Mouse (Mus musculus) limb, embryonic 14.5 days (tissue): ENCODE measurements around the gene Ghrl. TPM values are rescaled to one million over a fixed set of nuclear protein-coding genes. Genes with fewer than 3 reads are reported as not detected.

Experiments
- ATAC-seq: fragments of 200-750 bp; cut with Nextera tagmentation; 2 replicates; pipeline ENCODE4 v1.8.0; 2017; ENCODE audit warnings: low read depth, moderate number of reproducible peaks, moderate TSS enrichment; ENCODE audit not compliant: low FRiP score
- DNase-seq: peaks from one replicate; pipeline ENCODE4 v3.0.0-alpha.2; 2015; ENCODE audit warnings: low spot score
- H3K27ac ChIP-seq: fragments of 300-500 bp; sonication (generic); replicated peaks from 2 replicates; pipeline ENCODE4 v1.5.1; 2014; ENCODE audit warnings: low read depth, mild to moderate bottlenecking, low read length, moderate library complexity, mixed read lengths
- H3K27me3 ChIP-seq: fragments of 300-500 bp; sonication (generic); 2 replicates; pipeline ENCODE4 v1.6.1; 2014; ENCODE audit warnings: low read length, mixed read lengths; ENCODE audit not compliant: control insufficient read depth, insufficient read depth
- H3K36me3 ChIP-seq: fragments of 300-500 bp; sonication (generic); 2 replicates; pipeline ENCODE4 v1.6.1; 2014; ENCODE audit warnings: mild to moderate bottlenecking, low read length, moderate library complexity, mixed read lengths; ENCODE audit not compliant: control insufficient read depth, insufficient read depth
- H3K4me1 ChIP-seq: fragments of 300-500 bp; sonication (generic); 2 replicates; pipeline ENCODE4 v1.6.1; 2014; ENCODE audit warnings: antibody characterized with exemption, low read length, mixed read lengths; ENCODE audit not compliant: control insufficient read depth, insufficient read depth
- H3K4me2 ChIP-seq: fragments of 300-500 bp; sonication (generic); replicated peaks from 2 replicates; pipeline ENCODE4 v1.6.1; 2014; ENCODE audit warnings: low read depth, mild to moderate bottlenecking, low read length, moderate library complexity; ENCODE audit not compliant: severe bottlenecking
- H3K4me3 ChIP-seq: fragments of 300-500 bp; sonication (generic); replicated peaks from 2 replicates; pipeline ENCODE4 v1.5.1; 2014; ENCODE audit warnings: low read length
- H3K9ac ChIP-seq: fragments of 300-500 bp; sonication (generic); 2 replicates; pipeline ENCODE4 v1.6.1; 2014; ENCODE audit warnings: mild to moderate bottlenecking, low read depth, low read length, moderate library complexity; ENCODE audit not compliant: severe bottlenecking
- H3K9me3 ChIP-seq: fragments of 300-500 bp; sonication (generic); 2 replicates; pipeline ENCODE4 v1.6.1; 2016; ENCODE audit warnings: low read length; ENCODE audit not compliant: control insufficient read depth
- POLR2A ChIP-seq: fragments of 200-500 bp; IDR thresholded peaks from 2 replicates; pipeline ENCODE4 v1.8.0; 2012; ENCODE audit warnings: inconsistent platforms, mild to moderate bottlenecking, moderate library complexity, borderline replicate concordance; ENCODE audit not compliant: insufficient read depth, insufficient read length; ENCODE audit errors: extremely low read depth
- WGBS: fragments of 180-500 bp; shearing (Covaris S2); extraction: QIAGEN DNeasy Blood & Tissue Kit; methylation state at CpG from one replicate; pipeline ENCODE4 v1.1.7; 2014; 5-methylcytosine and 5-hydroxymethylcytosine counted together
- polyA plus RNA-seq, 2 experiments: library from polyadenylated mRNA; depleted of rRNA in 1 of 2; stranded (reverse) in 1 of 2; unstranded in 1 of 2; fragments of >200 nt; fragmentation: Nextera tagmentation in 1 of 2; extraction: Ambion mirVana in 1 of 2; gene quantifications; 2 replicates each; pipeline versions ENCODE4 v1.2.1 to v1.2.3; 2012 to 2014

The Ghrl gene
- polyA plus RNA-seq, 2 experiments: 0.11 TPM; not detected in 1

DNA sequence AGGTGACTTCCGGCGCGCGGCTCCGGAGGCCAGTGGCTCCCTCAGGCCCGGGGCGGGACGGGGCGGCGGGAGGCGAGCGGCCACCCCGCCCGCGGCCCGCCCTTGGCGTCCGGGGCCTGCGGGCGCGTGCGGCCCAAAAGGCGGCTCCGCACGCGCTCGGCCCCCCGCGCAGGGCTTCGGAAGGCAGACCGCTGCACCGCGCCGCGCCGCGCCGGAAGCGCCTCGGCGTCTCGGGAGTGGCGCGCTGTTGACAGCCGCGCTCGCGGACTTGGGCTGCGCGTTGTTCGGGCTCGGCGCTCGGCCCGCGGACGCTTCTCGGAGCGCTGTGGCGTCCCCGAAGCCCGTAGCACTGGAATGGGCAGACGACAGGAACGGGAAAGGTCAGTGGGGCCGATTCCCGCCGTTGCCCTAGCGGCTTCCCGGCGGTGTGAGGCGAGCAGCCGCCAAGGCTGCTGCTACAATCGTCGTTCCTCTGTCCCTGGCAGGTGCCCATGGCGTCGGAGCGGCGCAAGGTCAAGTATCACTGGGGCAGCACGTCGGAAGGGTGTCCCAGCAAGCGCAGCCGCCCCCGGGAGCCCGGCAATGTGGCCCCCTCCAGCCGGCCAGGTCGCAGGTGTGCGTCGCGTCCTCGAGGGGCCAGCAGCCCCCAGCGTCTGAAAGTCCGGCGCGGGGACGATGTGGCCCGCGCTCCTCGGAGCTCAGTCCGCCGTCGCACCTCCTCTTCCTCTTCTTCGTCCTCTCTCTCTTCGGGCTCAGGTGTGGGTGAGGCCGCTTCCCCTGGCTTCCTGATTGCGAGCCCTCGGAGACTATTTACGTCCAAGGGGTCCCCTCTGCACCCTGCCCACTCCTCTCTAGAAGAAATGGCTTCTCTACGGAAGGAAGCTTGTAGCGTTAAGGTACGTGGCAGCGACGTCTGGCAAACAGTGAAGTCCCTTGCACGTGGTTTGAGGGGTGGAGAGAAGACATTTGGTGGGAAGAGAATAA lies 22.2 kb downstream of the Ghrl start:
- peaks cover 28% of the 10 kb centered on the region for H3K36me3 ChIP-seq
- WGBS: 1% methylated on average over 53 of the region's 113 CpGs
- no peak for DNase-seq
- no peaks in the 10 kb centered on the region for H3K9me3 ChIP-seq
- TF ChIP-seq POLR2A: no peak
- peak; percentile 54 for ATAC-seq
- peak overlapping the region; percentile 73 for H3K27ac ChIP-seq
- H3K27me3 ChIP-seq: no peaks in the 10 kb centered on the region
- H3K9ac ChIP-seq: peak overlapping the region; percentile 80
- peaks cover 18% of the 10 kb centered on the region for H3K4me1 ChIP-seq
- peak overlapping the region; percentile 93 for H3K4me2 ChIP-seq
- H3K4me3 ChIP-seq: peak overlapping the region; percentile 84

DNA sequence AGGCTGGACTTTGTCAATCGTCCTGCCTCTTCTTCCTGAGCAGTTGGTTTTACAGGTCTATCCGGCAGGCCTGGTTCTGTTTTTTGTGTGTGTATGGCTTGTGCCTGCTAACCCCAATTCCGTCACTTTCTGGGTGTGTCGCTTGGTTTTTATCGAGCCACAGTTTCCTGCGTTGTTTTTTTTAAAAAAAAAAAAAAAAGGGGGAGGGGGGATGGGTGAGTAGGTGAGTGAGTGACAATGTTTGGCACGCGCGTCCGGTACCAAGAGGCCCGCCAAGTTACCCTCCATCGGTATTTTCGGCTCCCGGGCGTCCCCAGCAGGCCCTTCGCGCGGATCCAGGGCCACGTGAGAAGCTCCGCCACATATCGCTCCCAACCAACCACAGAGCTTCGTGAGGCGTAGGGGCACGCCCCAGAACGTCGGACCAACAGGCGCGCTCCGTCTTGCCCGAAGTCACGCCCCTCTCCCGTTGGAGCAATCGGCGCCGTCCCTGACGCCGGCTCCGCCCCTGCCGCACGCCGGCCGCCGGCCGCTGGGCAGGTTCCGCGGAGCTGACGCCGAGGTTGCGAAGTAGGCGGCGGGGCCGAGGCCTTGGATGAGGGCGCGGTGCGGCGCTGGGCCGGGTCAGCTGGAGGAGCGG lies 23.0 kb downstream of the Ghrl start, which contains the start of gene Tatdn2:
Tatdn2 (plus strand) TSS at position 469 of the 640 bp plus-strand sequence.
- ATAC-seq: peak; percentile 99

DNA sequence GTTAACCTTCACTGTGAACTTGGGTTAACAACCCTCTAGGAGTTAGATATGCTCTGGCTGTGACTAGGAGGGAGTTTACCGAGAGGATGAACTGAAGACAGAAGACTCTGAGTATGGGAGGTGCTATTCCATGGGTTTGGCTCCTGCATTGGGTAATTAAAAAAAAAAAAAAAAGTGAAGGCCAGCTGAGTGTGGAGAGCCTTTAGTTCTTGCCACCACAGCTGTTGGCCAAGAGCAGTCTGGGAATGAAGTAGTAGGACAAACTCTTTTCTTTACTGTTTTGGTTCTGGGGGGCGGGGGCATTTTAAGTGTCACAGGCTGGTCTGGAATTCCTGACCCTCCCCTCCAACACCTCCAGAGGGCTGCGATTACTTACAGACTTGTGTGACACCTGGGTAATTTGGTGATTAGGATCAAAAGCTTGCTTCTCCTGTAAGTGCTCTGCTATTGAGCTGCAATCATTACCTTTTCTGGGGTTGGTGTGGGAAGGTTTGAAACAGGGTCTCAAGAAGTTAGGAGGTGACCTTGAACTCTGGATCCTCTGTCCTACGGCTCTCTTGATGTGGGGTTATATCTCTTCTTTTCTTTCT lies 23.8 kb downstream of the Ghrl start:
- Histone ChIP-seq H3K36me3 (peaks cover 12% of the 10 kb centered on the region), H3K9ac (no peak overlapping the region), H3K4me2 (peak overlapping the region; percentile 93), H3K27me3 (no peaks in the 10 kb centered on the region), H3K27ac (peak overlapping the region; percentile 78; the same call in 1 of the 2 replicates), H3K4me3 (peak overlapping the region; percentile 84), H3K4me1 (peaks cover 19% of the 10 kb centered on the region), H3K9me3 (no peaks in the 10 kb centered on the region)
- 24% methylated on average over 4 of the region's 4 CpGs for WGBS
- no peak for TF ChIP-seq POLR2A
- DNase-seq: no peak
- no peak for ATAC-seq

More for the DNA sequence above, 23.0 kb downstream of the Ghrl start, which contains the start of gene Tatdn2:
- Histone ChIP-seq H3K4me1 (peaks cover 18% of the 10 kb centered on the region), H3K27me3 (no peaks in the 10 kb centered on the region), H3K4me2 (peak within 1 kb of the TSS; percentile 93), H3K9ac (peak within 1 kb of the TSS; percentile 80), H3K9me3 (no peaks in the 10 kb centered on the region), H3K36me3 (peaks cover 20% of the 10 kb centered on the region), H3K27ac (peak within 1 kb of the TSS; percentile 78), H3K4me3 (peak within 1 kb of the TSS; percentile 84)
- whole genome bisulfite sequencing: under 1% methylated on average over 44 of the region's 58 CpGs
- TF ChIP-seq POLR2A: 0 out of 2 replicates have a peak, but pooled peaks have one; percentile 34
- DNase-seq: peak; percentile 97

DNA sequence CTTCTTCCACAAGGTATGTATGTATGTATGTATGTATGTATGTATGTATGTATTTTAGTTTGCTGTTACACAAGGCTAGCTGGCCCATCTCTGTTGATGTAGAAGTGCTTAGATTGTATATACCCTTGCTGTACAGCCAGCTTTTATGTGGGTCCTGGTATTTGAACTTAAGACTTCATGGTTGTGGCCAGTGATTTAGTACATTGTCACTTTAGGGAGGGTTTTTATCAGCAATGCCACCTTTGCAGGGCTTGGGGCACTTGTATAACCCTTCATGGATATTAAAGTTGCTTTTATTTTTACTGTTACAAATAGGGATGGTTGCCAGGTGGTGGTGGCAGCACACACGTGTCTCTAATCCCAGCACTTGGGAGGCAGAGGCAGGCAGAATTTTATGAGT lies 24.5 kb downstream of the Ghrl start:
- H3K36me3 ChIP-seq: peaks cover 7% of the 10 kb centered on the region
- H3K27me3 ChIP-seq: no peaks in the 10 kb centered on the region
- H3K4me1 ChIP-seq: peaks cover 25% of the 10 kb centered on the region
- no peak for DNase-seq
- no peak overlapping the region for H3K27ac ChIP-seq
- no peak overlapping the region for H3K9ac ChIP-seq
- H3K4me2 ChIP-seq: no peak overlapping the region
- no peak for TF ChIP-seq POLR2A
- no peak for ATAC-seq
- no peaks in the 10 kb centered on the region for H3K9me3 ChIP-seq
- H3K4me3 ChIP-seq: no peak overlapping the region
- WGBS: 17% methylated on average over 1 of the region's 1 CpGs

DNA sequence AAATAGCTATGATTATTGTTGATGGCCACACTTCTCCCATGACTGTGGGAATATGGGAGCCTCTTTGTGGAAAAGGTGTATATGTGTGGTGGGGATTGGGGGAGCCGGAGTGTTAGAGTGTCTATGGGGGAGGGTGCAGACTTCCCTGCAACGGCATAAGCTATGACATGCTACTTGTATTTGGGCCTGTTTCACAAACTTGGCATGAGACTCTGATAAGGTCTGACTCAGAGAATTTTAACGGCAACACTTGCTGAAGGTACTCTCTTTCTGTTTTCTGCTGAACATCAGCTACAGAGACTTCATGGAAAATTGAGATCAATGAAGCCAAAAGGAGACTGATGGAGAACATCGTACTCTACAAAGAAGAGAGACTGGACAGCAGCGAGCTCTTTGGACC lies 26.3 kb downstream of the Ghrl start:
- H3K27ac ChIP-seq: no peak overlapping the region

More for the DNA sequence above, 26.3 kb downstream of the Ghrl start:
- Histone ChIP-seq H3K27me3 (no peaks in the 10 kb centered on the region), H3K9ac (no peak overlapping the region), H3K4me2 (no peak overlapping the region), H3K36me3 (no peaks in the 10 kb centered on the region), H3K9me3 (no peaks in the 10 kb centered on the region), H3K4me3 (no peak overlapping the region), H3K4me1 (peaks cover 25% of the 10 kb centered on the region)
- DNase-seq: no peak
- WGBS: 90% methylated on average over 5 of the region's 5 CpGs
- TF ChIP-seq POLR2A: no peak
- no peak for ATAC-seq
